Mouse (Mus musculus): ENCODE data around the gene Pde4d.

DNA sequence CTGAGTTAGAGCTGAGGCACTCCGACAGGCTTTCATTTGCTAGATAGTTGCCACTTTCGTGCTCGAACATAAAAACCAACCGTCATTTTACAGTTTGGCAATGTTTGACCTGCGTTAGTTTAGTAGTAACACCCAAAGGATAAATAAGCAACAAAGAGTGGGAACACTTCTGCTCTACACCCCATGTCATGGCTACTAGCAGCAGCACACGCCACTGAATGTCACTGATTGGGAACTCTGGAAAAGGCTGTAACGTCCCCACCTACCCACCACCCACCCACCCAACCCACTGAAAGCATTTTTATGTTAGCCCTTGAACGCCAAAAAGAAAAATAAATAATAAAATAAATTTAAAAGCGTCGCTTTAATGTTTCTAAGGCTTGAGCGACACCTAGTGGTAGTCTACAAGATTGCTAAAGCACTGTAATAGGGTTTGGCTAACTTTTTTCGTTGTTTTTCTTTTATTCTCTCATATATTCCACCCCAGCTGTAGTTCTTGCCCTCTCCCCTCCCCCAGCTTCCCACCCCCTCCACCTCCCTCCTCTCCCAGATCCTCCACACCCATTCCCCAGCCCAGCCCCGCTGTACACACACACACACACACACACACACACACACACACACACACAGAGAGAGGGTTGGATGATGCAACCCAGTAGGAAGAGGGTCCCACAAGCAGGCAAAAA is 763.2 kb downstream of the Pde4d start:
- no peak for TF ChIP-seq CTCF (IDR thresholded peaks at IDR 0.05; ENCODE audit: insufficient read depth, low read depth, low read length)
- no peak for TF ChIP-seq POLR2A (IDR thresholded peaks at IDR 0.05; ENCODE audit: insufficient read depth, low read depth, low read length)
